7 mouse cellular contexts compared by ENCODE assay signal in the genomic region with DNA sequence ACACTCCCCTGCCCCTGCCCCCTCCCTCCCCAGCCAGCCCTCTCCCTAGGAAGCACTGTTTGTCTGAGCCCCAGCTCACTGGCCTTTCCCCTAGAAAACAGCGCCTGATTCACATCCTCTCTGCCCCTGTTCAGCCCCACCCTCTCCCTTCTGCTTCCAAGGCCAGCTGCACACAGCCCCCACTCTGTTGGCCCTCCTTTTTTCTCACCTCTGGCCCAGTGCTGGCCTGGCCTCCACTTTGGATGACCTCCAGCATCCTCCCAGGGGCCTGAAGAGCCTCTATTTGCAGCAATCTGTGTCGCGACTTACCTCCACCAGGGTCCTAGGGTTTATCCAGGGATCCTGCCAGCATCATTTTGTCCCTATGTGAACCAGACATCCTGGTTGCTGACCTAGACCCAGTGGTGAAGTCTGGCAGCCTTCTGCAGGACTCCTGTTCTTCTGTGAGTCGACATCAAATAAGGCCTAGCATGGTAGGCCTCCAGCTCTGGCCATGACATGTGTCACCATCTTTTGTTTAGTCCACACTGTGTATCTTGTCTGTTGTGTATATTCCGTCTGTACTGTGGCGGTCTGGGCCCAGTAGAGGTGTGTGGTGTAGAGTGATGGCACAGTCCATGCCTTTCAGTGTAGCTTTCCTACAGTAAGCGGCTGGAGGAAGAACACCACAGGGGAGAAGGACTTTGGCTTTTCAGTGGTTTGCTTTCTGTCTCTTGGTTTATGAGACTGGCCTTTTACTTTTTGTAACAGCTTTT.
DNase-seq lines count a peak whose midpoint lies in the region; ATAC-seq and TF ChIP-seq lines count a peak whose summit lies in the region.

No protein-coding gene starts in this region.

- TF ChIP-seq EP300 in lung, postnatal 0 days (IDR thresholded peaks at IDR 0.05) = no peak

- H3K9me3 ChIP-seq in embryonic facial prominence, embryonic 11.5 days (replicated peaks; ENCODE audit: control insufficient read depth, low read length) = no peaks in the 10 kb centered on the region
- no peaks in the 10 kb centered on the region for H3K9me3 ChIP-seq in heart, embryonic 13.5 days
- H3K9me3 ChIP-seq in kidney, embryonic 15.5 days (replicated peaks) = no peaks in the 10 kb centered on the region
- no peaks in the 10 kb centered on the region for H3K9me3 ChIP-seq in lung, postnatal 0 days (ENCODE audit: low read length)

- DNase-seq in adrenal gland, postnatal 14 days = peak; percentile 82
- no peak for DNase-seq in embryonic facial prominence, embryonic 11.5 days (ENCODE audit: low spot score)
- peak; percentile 73 for DNase-seq in lung, postnatal 0 days (ENCODE audit: low spot score)
- peak; percentile 23 for DNase-seq in testis, postnatal 14 days (ENCODE audit: low spot score)

- H3K27ac ChIP-seq in embryonic facial prominence, embryonic 11.5 days (replicated peaks; ENCODE audit: low read depth, low read length) = no peak overlapping the region
- H3K27ac ChIP-seq in heart, embryonic 13.5 days (replicated peaks) = peak overlapping the region; percentile 65
- peak overlapping the region; percentile 37 for H3K27ac ChIP-seq in kidney, embryonic 15.5 days
- H3K27ac ChIP-seq in lung, postnatal 0 days (ENCODE audit: low read length) = peak overlapping the region; percentile 57

- no peak overlapping the region; the same call in 1 of the 2 replicates for H3K9ac ChIP-seq in embryonic facial prominence, embryonic 11.5 days (replicated peaks; ENCODE audit: low read length)
- H3K9ac ChIP-seq in heart, embryonic 13.5 days = peak overlapping the region; percentile 41
- H3K9ac ChIP-seq in kidney, embryonic 15.5 days = no peak overlapping the region
- no peak overlapping the region for H3K9ac ChIP-seq in lung, postnatal 0 days (replicated peaks; ENCODE audit: low read depth)

- peak; percentile 47; the same call in 1 of the 2 replicates for ATAC-seq in embryonic facial prominence, embryonic 11.5 days (replicated peaks; ENCODE audit: insufficient number of reproducible peaks, low FRiP score, low TSS enrichment, low read depth)
- ATAC-seq in heart, embryonic 13.5 days (ENCODE audit: extremely low read depth, insufficient number of reproducible peaks, low FRiP score, low TSS enrichment) = no peak
- peak; percentile 37; the same call in 1 of the 2 replicates for ATAC-seq in kidney, embryonic 15.5 days (replicated peaks; ENCODE audit: low FRiP score)
- ATAC-seq in lung, postnatal 0 days = peak; percentile 92
- ATAC-seq in megakaryocyte, adult 5-6 weeks (ENCODE audit: poor library complexity, severe bottlenecking) = no peak

- 0 out of 2 replicates have a peak, but pooled peaks have one; percentile 1 for TF ChIP-seq CTCF in lung, postnatal 0 days (IDR thresholded peaks at IDR 0.05)

- 59% methylated on average over 7 of the region's 7 CpGs for WGBS in embryonic facial prominence, embryonic 11.5 days
- 57% methylated on average over 7 of the region's 7 CpGs for WGBS in heart, embryonic 13.5 days
- WGBS in kidney, embryonic 15.5 days = 64% methylated on average over 7 of the region's 7 CpGs
- 52% methylated on average over 7 of the region's 7 CpGs for WGBS in lung, postnatal 0 days

- H3K27me3 ChIP-seq in embryonic facial prominence, embryonic 11.5 days (ENCODE audit: control insufficient read depth, insufficient read depth, low read length) = no peaks in the 10 kb centered on the region
- no peaks in the 10 kb centered on the region for H3K27me3 ChIP-seq in heart, embryonic 13.5 days (replicated peaks)
- H3K27me3 ChIP-seq in kidney, embryonic 15.5 days = no peaks in the 10 kb centered on the region
- no peaks in the 10 kb centered on the region for H3K27me3 ChIP-seq in lung, postnatal 0 days (replicated peaks; ENCODE audit: insufficient read depth, low read length)

- no peak overlapping the region for H3K4me3 ChIP-seq in embryonic facial prominence, embryonic 11.5 days (ENCODE audit: low read depth, low read length)
- no peak overlapping the region for H3K4me3 ChIP-seq in heart, embryonic 13.5 days
- H3K4me3 ChIP-seq in kidney, embryonic 15.5 days (replicated peaks) = no peak overlapping the region
- no peak overlapping the region for H3K4me3 ChIP-seq in lung, postnatal 0 days (ENCODE audit: low read depth, low read length)

- peaks cover 2% of the 10 kb centered on the region for H3K4me1 ChIP-seq in embryonic facial prominence, embryonic 11.5 days (ENCODE audit: control insufficient read depth, insufficient read depth, low read length)
- peaks cover 38% of the 10 kb centered on the region for H3K4me1 ChIP-seq in heart, embryonic 13.5 days
- peaks cover 29% of the 10 kb centered on the region for H3K4me1 ChIP-seq in kidney, embryonic 15.5 days
- H3K4me1 ChIP-seq in lung, postnatal 0 days (ENCODE audit: insufficient read depth, low read depth, low read length) = peaks cover 7% of the 10 kb centered on the region; the same call in 1 of the 2 replicates

- H3K4me2 ChIP-seq in embryonic facial prominence, embryonic 11.5 days (ENCODE audit: low read depth, low read length) = no peak overlapping the region
- H3K4me2 ChIP-seq in heart, embryonic 13.5 days = no peak overlapping the region
- no peak overlapping the region for H3K4me2 ChIP-seq in kidney, embryonic 15.5 days
- no peak overlapping the region for H3K4me2 ChIP-seq in lung, postnatal 0 days (replicated peaks; ENCODE audit: low read depth, low read length)

- H3K36me3 ChIP-seq in embryonic facial prominence, embryonic 11.5 days (replicated peaks; ENCODE audit: control insufficient read depth, insufficient read depth, low read depth, low read length) = no peaks in the 10 kb centered on the region; the same call in 1 of the 2 replicates
- peaks cover 46% of the 10 kb centered on the region for H3K36me3 ChIP-seq in heart, embryonic 13.5 days
- H3K36me3 ChIP-seq in kidney, embryonic 15.5 days = peaks cover 40% of the 10 kb centered on the region
- no peaks in the 10 kb centered on the region for H3K36me3 ChIP-seq in lung, postnatal 0 days (ENCODE audit: insufficient read depth, low read length)

Comparison
In these comparisons a context has a peak if more than half of its experiments do, and no peak if none do; other contexts are left out.
1. ATAC-seq: peak in embryonic facial prominence, embryonic 11.5 days (single experiment), kidney, embryonic 15.5 days (single experiment) and lung, postnatal 0 days (single experiment); none in heart, embryonic 13.5 days (single experiment) and megakaryocyte, adult 5-6 weeks (single experiment).